Mouse (Mus musculus): ENCODE data around the gene Exoc2.
A peak's percentile ranks its signal among the peaks of the same experiment; 100 is the strongest.

Exoc2 gene

DNA sequence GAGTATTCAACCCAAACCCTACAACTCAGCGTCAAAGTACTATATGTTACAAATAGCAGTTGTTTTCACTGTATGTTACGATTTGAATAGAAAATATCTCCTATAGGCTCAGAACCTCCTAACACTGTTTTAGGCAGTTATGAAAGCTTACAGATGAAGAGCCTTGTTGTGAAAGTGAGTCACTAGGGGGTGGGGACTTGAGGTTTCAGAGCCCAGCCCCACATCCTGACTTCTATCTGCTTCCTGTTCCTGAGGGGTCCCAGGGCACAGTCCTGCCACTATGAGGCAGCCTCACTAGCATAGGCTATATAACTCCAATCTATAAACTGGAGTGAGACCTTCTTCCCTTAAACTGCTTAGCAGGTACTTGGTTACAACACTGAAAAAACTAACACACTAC is 1.8 kb downstream of the Exoc2 start:
- DNase-seq (ENCODE audit: low read depth in 2 of 2, low spot score in 2 of 2) = peak; percentile 50 to 62

DNA sequence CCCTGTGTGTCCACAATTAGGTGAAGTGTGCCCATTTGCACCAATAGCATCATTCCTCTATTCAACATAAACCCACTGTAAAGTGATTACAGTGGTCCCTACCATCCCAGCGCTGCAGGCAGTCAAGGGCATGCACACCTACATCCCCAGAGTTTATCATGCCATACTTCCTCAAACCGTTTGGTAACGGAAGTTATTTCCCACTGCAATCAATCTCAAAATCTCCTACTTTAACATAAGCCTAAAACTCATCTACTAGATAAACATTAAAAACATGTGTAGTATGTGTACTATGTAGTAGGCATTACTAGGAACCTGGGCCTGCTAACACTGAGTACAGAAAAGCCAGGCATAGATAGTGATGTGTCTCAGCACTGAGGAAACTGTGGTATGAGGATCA is 2.8 kb downstream of the Exoc2 start:
- DNase-seq (ENCODE audit: low read depth in 2 of 2, low spot score in 2 of 2) = no peak

DNA sequence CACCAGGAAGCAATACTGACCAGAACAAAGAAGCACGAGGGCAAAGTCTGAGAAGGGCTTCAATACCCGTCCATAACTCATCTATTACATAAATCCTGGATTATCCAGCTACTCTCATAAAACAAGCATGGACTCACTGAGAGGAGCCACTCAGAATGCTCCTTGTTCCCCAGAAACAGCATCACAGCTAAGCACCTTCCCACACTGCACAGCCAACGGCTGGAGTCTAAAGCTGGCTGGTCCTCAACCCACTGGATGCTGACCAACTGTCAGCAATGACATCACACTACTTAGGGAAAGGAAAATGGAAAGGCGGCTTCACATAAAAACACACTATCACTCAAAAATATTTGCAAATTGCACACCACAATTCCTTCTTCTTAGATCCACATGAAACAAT is 5.6 kb downstream of the Exoc2 start:
- no peak for DNase-seq (ENCODE audit: low read depth in 2 of 2, low spot score in 2 of 2)

DNA sequence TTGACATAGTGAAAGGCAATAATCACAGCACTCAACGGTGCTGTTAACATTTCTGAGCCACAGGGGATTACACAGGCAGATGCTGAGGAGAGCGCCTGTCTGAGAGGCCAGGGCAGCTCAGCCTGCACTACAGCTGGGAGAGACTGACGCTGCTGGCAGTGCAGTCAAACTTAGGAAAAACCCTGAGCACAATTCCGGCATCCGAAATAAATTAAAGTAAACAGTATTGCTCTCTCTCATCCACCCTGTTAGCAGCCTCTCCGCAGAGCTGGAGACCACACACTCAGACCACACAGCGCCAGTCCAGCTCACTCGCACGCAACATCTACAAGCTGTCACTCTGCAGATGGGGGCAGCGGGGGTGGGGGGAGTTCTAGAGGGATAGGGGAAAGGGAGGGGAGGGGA is 7.4 kb downstream of the Exoc2 start:
- DNase-seq (ENCODE audit: low read depth in 2 of 2, low spot score in 2 of 2) = no peak

DNA sequence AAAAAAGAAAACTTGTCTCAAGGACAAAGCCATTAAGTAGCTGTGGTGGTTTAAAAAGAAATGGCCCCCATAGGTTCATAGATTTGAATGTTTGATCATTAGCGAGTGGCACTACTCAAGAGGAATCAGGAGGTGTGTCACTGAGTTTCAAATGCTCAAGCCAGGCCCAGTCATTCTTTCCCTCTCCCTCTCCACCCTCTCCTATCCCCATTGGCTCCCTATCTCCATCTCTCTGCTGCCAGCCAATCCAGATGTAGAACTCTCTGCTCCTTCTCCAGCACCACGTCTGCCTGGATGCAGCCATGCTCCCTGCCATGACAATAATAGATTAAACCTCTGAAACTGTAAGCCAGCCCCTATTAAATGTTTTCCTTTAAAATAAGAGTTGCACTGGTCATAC is 12.0 kb downstream of the Exoc2 start:
- no peak for DNase-seq (ENCODE audit: low read depth in 2 of 2, low spot score in 2 of 2)

DNA sequence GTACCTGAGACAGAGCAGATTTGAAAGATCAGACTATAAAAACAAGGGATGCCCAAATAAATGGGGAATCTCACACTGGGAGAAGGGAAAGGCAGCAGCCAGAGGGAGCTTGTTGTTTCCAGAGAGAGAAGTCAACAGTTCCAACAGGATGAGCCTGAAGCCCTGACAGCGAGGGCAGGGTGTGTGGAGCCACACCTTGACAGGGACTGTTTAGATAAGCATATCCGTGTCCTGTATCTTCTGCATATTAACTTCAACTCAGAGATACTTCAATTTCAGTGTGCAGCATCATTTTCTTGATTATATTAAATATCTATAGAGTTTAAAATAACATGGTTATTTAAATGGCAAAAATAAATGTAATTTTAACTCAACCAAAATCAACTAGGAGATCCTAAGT is 13.2 kb downstream of the Exoc2 start:
- no peak for DNase-seq (ENCODE audit: low read depth in 2 of 2, low spot score in 2 of 2)

DNA sequence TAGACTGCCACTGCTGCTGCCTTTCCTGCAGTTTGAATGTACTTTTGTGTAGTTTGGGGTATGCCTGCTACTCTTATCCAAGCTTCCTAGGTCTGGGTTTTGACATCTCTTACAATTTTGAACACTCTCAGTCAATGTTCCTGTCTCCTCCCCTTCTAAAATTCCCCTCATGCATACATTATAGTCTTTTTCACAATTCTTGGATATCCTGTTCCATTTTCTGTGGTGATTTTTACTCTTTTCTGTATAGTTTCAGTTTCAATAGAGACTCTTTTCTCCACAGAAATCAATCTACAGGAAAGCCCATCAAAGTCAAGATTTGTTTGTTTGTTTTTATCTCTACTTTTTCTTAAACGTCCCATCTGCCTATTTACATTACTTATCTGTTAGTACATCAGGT is 20.3 kb downstream of the Exoc2 start:
- DNase-seq (ENCODE audit: low read depth in 2 of 2, low spot score in 2 of 2) = no peak

DNA sequence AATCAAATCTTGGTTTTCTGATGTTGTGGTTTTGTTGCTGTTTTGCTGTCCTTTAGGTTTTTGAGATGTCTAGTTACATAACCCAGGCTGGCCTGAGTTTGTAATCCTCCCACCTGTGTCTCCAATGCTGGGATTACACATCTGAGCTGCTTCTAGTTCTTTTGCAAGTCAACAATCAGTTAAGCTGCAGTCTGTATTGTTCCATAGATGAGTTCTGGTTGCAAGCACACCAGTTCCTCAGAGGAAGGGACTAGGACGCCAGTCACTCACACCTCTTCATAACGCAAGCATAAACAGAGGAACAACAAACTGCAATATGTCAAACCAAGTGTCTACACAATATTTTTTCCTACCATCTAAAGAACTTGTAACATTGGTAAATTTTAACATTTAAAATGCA is 21.8 kb downstream of the Exoc2 start:
- DNase-seq (ENCODE audit: low read depth in 2 of 2, low spot score in 2 of 2) = no peak

DNA sequence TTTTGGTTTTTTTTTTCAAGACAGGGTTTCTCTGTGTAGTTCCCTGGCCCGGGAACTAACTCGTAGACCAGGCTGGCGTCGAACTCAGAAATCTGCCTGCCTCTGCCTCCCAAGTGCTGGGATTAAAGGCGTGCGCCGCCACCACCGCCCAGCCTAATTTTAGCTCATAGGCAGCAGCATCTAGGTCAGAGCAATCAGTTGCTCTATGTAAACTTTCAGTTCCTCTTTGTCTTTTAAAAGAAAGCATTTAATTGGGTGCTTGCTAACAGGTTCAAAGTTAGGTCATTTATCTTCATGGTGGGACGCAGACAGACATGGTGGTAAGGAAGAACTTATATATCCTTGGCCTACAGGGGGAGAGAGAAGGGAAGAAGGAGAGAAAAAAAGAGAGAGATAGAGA is 24.7 kb downstream of the Exoc2 start:
- no peak for DNase-seq (ENCODE audit: low read depth in 2 of 2, low spot score in 2 of 2)

DNA sequence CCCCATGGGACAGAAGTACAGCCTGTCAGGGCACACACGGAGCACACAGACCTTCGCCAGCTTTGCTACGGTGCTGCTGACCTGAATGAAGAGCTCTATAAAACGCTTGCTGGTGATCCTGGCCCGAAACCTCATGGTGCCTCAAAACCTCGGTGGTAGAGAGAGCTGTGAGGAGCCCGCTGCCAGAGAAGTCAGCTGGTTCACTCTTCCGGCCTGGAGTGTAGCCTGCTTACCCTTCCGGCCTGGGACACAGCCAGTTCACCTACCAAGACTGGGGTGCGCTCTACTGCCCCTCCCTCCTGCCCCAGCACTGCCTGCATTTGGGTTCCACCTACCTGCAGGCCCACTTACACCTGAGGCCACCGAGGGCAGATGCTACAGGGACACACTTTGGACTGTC is 26.4 kb downstream of the Exoc2 start, which contains the start of gene Hus1b:
Gene Hus1b (minus strand): TSS at position 220 of the 400 bp plus-strand sequence.
- no peak for DNase-seq (ENCODE audit: low read depth in 2 of 2, low spot score in 2 of 2)

DNA sequence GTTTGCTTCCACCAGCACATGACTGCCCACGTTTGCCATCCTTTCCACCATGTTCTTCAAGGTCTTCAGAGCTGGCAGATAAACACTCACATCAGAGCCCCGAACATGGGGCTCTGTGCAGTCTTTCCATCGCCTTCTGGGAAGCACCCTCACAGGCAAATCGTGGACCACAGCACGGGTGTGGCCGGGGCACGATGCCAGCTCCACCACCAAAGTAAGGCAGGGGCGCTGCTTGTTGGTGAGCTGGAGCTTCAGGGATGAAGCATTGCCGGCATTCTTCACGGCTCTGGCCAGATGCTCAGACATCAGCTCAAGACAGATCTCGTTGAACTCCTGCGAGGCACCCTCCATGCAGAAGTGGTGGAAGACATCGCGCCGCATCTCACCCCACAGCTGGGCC is 26.8 kb downstream of the Exoc2 start:
- DNase-seq (ENCODE audit: low read depth in 2 of 2, low spot score in 2 of 2) = no peak

DNA sequence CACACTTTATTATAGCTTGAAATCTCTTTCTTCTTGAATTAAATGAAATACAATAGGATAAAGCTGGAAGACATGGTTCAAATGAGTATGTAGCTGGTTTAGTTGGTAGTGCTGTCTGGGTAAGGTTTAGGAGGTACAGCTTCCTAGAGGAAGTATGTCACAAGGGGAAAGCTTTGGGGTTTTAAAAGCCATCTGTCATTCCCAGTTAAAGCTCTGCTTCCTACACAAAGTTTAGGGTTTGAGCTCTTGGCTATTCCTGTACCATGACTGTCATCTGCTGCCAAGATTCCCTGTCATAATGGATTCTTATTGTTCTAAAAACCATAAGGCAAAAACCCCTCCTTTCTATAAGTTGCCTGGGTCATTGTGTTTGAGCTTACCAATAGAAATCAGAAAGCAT is 28.1 kb downstream of the Exoc2 start:
- DNase-seq (ENCODE audit: low read depth in 2 of 2, low spot score in 2 of 2) = no peak

DNA sequence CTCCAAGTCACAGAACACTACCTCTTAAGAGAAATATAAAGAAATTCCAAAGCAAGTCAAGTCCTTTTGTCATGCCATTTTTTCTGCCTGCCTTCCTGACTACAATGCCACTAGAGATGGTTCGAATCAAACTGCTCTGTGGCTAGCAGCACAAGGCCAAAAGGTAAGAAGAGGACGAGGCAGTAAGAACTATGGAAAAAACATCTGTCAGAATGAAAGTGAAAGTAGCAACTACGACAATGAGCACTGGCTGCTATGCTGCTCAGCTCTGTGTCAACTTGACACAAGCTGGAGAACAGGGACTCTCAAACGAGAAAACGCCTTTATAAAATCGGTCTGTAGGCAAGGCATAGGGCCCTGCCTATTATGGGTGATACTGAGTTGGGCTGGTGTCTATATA is 40.9 kb downstream of the Exoc2 start:
- DNase-seq (ENCODE audit: low read depth in 2 of 2, low spot score in 2 of 2) = peak in 1 of 2 experiments; percentile 1

DNA sequence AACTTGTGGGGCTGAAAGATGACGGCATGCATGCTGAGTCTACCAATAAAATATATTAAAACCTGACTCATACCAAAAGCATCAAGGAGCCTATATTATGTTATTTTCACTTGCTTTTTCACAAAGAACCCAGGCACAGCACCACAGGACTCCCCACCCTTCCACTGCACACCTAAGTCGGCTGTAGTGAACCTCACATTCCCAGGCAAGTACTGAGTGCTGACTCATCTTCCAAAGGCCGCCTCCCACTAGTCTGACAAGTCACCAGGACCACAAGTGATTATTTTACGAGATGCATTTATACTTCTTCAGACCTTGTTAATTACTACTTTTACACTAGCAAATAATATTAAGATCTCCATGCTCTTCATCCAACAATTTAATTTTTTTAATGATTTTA is 42.3 kb downstream of the Exoc2 start:
- no peak for DNase-seq (ENCODE audit: low read depth in 2 of 2, low spot score in 2 of 2)

DNA sequence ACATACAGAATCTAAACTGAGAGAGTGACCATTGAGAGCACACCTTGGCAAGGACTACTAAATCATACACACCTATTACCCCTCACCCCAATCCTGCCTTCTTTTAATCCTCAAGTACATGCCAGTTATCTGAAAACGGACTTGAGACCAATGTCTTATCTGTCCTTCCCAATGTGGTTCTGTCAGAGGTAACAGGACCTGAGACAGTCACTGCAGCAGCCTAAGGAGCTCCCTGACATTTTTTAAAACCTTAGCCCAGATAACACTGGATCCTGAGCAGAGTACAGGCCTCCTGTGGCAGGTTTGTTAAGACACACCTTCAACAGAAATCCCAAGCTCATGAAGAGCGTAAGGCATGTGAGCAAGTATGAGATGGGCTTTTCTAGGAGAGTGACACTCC is 44.8 kb downstream of the Exoc2 start:
- DNase-seq (ENCODE audit: low read depth in 2 of 2, low spot score in 2 of 2) = no peak

DNA sequence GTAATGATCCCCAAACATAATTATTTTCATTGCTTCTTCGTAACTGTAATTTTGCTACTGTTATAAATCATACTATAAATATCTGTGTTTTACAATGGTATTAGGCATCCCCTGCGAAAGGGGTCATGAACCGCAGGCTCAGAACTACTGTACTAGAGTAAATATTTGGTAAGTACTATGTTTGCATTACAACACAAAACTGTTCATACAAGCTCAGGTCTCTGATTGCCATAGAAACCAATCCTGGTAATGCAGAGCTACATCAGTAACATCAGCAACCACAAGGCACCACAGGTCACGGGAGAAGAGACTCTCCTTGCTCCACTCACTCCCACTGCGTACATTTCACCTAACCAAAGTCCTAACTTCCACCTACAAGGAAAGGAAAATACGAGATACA is 49.6 kb downstream of the Exoc2 start:
- no peak for DNase-seq (ENCODE audit: low read depth in 2 of 2, low spot score in 2 of 2)

DNA sequence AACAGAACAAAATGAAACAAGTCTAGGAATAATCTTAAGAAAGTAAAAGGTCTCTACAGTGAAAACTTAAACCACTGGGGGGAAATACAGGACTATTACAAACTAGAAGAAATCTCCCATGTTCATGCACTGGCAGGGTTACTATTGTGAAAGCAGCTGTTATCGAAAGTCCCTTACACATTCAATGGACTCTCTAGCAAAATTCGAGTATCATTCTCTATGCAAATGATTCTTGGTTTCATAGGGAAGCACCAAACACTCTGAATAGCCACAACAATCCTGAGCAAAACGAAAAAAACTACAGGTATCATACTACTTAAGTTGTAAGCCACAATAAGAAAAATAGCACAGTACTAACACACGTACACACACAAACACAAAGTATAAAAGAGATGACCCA is 52.0 kb downstream of the Exoc2 start:
- no peak for DNase-seq (ENCODE audit: low read depth in 2 of 2, low spot score in 2 of 2)

DNA sequence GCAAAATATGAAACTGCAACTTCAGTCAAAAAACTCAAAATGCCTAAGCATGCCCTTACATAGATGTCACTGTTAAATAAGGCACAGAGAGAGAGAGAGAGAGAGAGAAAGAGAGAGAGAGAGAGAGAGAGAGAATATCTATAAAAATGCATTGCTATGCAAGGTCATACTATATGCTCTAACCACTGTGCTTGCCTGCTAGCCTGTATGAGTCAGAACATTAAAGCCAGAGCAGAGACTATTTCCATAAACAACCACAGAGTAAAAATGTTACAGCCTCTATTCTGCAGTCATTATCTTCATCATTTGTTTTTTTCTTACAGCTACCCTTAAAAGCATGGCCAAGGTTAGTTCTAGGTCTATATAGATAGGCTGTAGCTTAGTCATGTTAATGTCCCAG is 60.1 kb downstream of the Exoc2 start:
- no peak for DNase-seq (ENCODE audit: low read depth in 2 of 2, low spot score in 2 of 2)

DNA sequence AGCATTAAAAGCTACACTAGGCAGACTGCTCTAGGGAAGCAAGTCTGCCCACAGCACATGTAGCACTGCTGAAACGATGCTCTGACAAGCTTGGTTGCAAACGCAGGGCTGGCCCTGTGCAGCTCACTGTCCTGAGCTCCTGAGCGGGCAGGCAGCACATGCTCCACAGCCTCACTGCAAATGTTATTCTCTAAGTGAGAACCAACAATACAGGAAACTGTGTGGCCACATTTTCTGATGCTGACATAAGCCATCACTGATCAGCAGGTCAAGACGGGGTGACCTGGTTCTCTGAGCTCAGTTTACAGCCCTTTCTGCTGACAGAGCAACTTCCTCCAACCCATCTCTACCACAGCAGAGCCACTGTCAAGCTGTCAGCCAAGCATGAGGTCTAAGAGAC is 60.9 kb downstream of the Exoc2 start:
- DNase-seq (ENCODE audit: low read depth in 2 of 2, low spot score in 2 of 2) = no peak

DNA sequence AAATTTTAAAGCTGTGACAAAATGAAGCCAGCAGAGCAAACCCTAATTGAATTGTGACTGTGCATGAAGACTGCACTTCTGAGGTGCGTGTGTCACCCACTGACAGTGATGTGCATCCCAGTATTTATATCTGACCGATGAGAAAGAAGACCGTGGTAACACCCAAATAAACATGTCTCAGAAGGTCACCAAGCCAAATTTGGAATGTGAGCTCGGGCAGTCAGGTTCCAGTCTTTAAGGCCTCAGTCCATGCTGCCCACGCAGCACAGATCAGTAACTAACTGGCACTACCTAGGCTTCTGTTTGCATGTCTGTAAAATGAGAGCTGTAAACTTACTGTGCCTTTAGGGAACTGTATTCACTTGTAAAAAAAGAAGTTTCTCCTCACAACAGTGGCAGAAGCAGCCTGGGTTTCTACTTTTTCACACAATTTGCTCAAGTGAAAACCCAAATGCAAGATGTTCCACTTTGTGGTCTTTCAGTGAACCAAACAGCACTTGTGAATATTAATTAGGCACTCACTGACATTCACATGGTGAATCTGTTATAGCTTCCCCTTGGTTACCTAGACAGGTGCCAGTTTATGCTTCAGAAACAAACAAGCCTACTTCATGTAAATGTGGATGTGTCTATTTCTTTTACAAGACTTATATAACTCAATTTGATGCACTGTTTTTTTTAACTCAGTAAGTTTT is 61.8 kb downstream of the Exoc2 start:
- DNase-seq (ENCODE audit: low read depth in 2 of 2, low spot score in 2 of 2) = no peak

DNA sequence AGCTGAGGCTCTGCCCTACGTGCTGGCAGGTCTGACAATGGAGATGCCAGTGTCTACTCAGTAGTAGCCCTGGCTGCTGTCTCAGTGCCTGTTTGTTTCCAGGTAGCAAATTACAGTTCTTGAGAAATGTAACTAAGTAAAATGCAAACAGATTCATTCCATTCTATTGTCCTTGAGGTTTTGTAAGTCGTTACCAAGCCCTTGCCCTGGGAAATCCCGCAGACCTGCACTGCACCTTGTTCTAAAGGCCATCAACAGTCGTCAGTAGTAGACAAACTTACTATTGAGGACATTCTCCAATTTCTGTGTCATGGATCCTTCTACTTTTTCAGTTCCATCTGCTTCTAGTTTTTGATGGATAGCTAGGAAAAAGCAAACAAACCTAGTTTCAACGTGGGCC is 63.0 kb downstream of the Exoc2 start:
- DNase-seq (ENCODE audit: low read depth in 2 of 2, low spot score in 2 of 2) = no peak

DNA sequence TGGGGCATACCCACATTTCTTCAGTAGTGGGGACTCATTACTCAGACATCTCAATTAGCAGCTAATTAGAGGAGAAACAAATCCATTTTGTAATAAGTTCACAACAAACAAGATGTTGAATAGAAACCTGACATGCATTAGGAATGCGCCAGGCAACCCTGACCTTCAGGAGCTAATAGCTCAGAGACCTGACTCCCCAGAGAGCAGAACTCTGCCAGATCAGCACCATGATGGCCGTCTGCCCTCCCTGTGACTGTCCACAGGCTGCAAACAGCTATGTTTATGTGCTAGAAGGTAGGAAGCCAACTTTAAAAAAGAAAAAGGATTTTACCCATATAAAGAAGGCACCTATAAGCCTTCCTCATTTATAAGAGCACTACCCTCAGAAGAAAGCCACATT is 71.6 kb downstream of the Exoc2 start:
- DNase-seq (ENCODE audit: low read depth in 2 of 2, low spot score in 2 of 2) = no peak

DNA sequence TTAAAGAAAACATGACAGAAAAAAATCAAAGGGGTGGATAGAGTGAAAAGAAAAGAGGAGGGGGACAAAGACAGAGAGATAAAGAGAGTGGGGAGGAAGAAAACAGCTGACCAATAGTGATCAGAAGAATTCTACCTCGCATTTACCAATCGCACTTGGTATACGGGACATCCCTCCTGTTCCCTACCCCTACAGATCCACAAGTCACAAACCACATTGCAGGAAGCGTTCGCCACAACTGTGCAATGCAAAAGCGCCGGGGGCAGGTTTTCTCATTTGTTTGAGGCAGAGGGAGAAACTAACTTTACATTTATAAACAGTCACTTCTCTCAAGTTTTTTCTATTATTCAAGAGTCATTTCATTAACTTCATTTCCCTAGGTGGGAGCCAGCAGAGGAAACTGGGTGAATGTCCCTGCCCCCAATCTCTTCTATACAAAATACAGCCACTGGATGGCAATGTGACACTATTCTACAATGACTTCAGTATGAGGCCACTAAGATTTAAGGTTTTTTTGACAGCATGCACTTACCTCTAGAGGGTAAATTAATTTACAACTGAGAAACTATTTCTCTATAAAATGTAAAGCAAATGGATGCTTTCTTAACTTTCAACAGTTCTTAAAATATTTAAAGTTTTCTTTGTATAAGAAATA is 72.4 kb downstream of the Exoc2 start:
- DNase-seq (ENCODE audit: low read depth in 2 of 2, low spot score in 2 of 2) = no peak

All from CD8-positive naive resting alpha-beta T cell, adult 2 months (primary cell).